Mouse (Mus musculus): ENCODE results near the gene Ntf5. TPM values are rescaled to one million over a fixed set of nuclear protein-coding genes. Genes with fewer than 3 reads are reported as not detected.

The Ntf5 gene
- total RNA-seq, 2 experiments from 2014 or later = not detected

GRCm38 (mm10) chr7:45433835-45434202, 20.3 kb downstream of the Ntf5 start:
- peak; percentile 5; the same call in 1 of the 2 replicates for ATAC-seq (replicated peaks; ENCODE audit: low FRiP score, poor library complexity, severe bottlenecking)

GRCm38 (mm10) chr7:45434203-45435015, 20.9 kb downstream of the Ntf5 start, which contains the start of gene Gys1:
Gene Gys1 (plus strand): TSS chr7:45434844.
- ATAC-seq (replicated peaks; ENCODE audit: low FRiP score, poor library complexity, severe bottlenecking) = peak; percentile 91

- peak; percentile 9; the same call in 1 of the 2 replicates for ATAC-seq (replicated peaks; ENCODE audit: low FRiP score, poor library complexity, severe bottlenecking)
These were observed 21.5 kb downstream of the Ntf5 start for GRCm38 (mm10) chr7:45435038-45435437.

- ATAC-seq (replicated peaks; ENCODE audit: low FRiP score, poor library complexity, severe bottlenecking) = no peak
These were observed 22.9 kb downstream of the Ntf5 start for GRCm38 (mm10) chr7:45436444-45436843.

- no peak for ATAC-seq (replicated peaks; ENCODE audit: low FRiP score, poor library complexity, severe bottlenecking)
These were observed 23.6 kb downstream of the Ntf5 start for GRCm38 (mm10) chr7:45437046-45437445.

- no peak for ATAC-seq (replicated peaks; ENCODE audit: low FRiP score, poor library complexity, severe bottlenecking)
These were observed 24.2 kb downstream of the Ntf5 start, which contains the start of gene Ruvbl2 for GRCm38 (mm10) chr7:45437521-45438276. Gene Ruvbl2 (minus strand): TSS chr7:45438096.

- ATAC-seq (replicated peaks; ENCODE audit: low FRiP score, poor library complexity, severe bottlenecking) = no peak
These were observed 30.3 kb downstream of the Ntf5 start for GRCm38 (mm10) chr7:45443526-45444420.

GRCm38 (mm10) chr7:45446589-45446988, 33.1 kb downstream of the Ntf5 start:
- ATAC-seq (replicated peaks; ENCODE audit: low FRiP score, poor library complexity, severe bottlenecking) = no peak

- ATAC-seq (replicated peaks; ENCODE audit: low FRiP score, poor library complexity, severe bottlenecking) = no peak
These were observed 34.0 kb downstream of the Ntf5 start for GRCm38 (mm10) chr7:45447325-45447990.

GRCm38 (mm10) chr7:45449974-45450373, 36.5 kb downstream of the Ntf5 start:
- ATAC-seq (replicated peaks; ENCODE audit: low FRiP score, poor library complexity, severe bottlenecking) = no peak

- ATAC-seq (replicated peaks; ENCODE audit: low FRiP score, poor library complexity, severe bottlenecking) = peak; percentile 89
These were observed 38.0 kb downstream of the Ntf5 start for GRCm38 (mm10) chr7:45451344-45451982.

- ATAC-seq (replicated peaks; ENCODE audit: low FRiP score, poor library complexity, severe bottlenecking) = no peak
These were observed 41.5 kb downstream of the Ntf5 start for GRCm38 (mm10) chr7:45454971-45455370.

- no peak for ATAC-seq (replicated peaks; ENCODE audit: low FRiP score, poor library complexity, severe bottlenecking)
These were observed 42.6 kb downstream of the Ntf5 start for GRCm38 (mm10) chr7:45455932-45456696.

GRCm38 (mm10) chr7:45456721-45457203, 43.3 kb downstream of the Ntf5 start:
- no peak for ATAC-seq (replicated peaks; ENCODE audit: low FRiP score, poor library complexity, severe bottlenecking)

GRCm38 (mm10) chr7:45457204-45458060, 43.9 kb downstream of the Ntf5 start:
- ATAC-seq (replicated peaks; ENCODE audit: low FRiP score, poor library complexity, severe bottlenecking) = 0 out of 2 replicates have a peak, but pooled peaks have one; percentile 10

GRCm38 (mm10) chr7:45458748-45459563, 45.5 kb downstream of the Ntf5 start:
- ATAC-seq (replicated peaks; ENCODE audit: low FRiP score, poor library complexity, severe bottlenecking) = peak; percentile 8; the same call in 1 of the 2 replicates
